Mouse (Mus musculus) skeletal muscle tissue, adult 2 months (tissue): ENCODE data around the gene Klra8.
"Not testable (repeated sequence)": the region's sequence is repeated elsewhere in the genome, so short reads cannot be mapped to it uniquely, and the experiment has no call there.

Experiments used
- DNase-seq: peaks from one replicate; pipeline ENCODE4 v3.0.0-alpha.2; 2012; ENCODE audit warnings: low read depth, low spot score

The Klra8 gene

DNA sequence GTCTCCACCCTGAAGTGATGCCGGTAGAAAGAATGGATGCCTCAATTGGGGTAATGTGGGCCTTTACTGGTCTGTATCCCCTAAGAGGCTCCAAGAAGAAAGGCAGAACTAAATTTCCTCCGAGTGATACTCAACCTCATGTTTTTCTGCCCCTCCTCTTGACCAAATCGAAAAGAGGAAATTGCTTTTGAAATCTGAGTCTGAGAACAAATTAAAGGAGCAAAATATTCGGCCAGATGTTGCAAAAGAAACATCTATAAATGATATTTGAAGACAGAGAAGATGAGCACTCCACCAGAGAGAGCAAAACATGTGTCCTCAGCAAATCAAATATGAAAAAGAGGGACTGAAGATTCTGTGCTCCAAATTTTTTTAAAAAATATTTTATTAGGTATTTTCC is at the start of gene Klra8:
Klra8 (minus strand) TSS at position 101 of the 400 bp plus-strand sequence.
- DNase-seq = not testable (repeated sequence)

DNA sequence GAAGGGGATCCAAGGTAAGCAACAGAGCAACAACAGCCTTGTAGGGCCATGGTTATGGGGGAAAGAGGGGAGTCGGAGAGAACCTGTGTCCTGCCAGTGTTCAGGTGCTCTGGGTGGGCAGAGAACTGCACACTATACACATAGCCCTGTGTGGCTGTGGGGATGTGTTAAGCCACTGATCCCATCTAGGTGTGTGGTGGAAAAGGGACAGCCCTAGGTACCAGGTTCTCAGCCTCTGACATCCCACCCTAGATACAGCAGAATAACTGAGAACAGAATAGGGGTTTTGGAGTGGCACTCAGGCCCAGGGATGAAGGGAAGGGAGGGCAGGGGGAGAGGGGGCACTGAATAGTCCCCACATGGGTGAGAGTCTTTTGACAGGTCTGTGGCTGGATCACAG is 19.2 kb downstream of the Klra8 start:
- DNase-seq = no peak

DNA sequence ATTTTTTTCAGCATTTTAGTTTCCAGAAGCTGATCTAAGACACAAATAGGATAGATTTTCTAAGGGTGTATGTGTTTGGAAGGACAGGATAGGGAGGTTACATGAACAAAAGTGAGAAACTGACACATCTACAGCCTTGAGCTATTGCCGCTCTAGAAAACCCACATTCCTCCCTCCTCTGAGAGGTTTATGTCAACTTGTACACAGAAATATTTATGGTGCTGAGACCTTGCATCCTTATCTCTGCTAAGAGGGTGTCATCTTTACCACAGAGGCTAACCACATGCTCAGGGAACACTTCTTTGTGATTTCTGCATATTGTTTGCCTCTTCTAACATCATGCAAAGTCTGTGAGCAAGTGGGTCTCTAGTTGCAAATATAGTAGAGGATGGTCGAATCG is 27.0 kb downstream of the Klra8 start:
- not testable (repeated sequence) for DNase-seq

DNA sequence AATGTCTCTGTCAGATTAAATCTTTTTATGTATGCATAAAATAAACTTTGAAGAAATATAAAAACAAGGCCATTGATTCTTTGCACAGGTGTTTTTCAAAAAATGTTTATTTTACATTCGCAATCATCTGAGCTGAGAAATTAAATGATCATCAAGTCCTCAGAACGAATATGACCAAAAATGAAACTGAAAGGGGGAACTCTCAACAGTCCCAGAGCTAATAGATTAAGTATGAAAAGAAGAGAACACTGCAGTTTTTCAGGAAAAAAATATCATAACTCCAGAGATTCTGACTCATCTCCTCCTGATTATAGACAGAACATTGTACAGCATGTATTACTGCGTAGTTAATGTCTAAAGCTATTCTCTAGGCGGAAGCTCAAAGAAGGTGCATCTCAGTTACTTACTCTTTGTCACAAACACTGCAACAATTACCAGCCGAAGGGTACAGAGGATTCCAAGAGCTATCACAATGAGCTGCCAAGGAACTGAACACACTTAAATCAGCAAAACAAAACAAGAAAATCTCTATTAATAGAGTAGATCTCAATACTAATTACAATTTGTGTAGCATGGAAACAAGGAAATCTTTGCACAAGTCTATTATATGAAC is 37.3 kb downstream of the Klra8 start:
- DNase-seq = no peak

DNA sequence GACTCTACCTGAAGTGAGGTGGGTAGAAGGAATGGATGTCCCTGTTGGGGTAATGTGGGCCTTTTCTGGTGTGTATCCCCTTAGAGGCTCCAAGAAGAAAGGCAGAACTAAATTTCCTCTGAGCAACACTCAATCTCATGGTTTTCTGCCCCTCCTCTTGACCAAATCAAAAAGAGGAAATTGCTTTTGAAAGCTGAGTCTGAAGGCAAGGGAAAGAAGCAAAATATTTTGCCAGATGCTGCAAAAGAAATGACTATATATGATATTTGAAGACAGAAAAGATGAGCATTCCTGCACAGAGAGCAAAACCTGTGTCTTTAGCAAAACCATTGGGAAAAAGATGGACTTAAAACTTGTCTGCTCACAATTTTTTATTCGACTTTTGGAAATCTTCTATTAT is 62.5 kb downstream of the Klra8 start, which contains the start of gene Klra4:
Klra4 (minus strand) TSS at position 101 of the 400 bp plus-strand sequence.
- not testable (repeated sequence) for DNase-seq
